Mouse (Mus musculus): ENCODE data around the gene Etv6.

DNA sequence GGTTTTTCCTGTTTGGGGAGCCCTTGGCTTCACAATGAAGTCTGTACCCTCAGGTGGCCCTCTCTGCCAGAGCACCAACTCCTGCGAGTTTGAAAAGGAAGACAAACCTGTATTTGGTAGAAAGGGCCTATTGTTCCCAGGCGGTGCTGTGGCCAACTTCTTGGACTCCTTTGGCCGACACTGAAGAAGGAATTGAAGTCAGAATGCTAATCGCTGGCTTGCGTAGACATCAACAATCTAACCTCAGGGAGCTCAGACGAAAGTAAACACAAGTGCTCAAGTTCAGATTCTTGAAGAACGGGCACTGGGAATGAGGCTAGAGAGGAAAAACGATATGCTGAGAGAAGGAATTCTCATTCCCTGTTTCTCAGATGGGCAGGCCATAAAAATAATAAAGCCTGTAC, 55.9 kb downstream of the Etv6 start:
- TF ChIP-seq CTCF (IDR thresholded peaks at IDR 0.05) (no peak), EP300 (IDR thresholded peaks at IDR 0.05; ENCODE audit: insufficient read depth, low read depth, low read length) (no peak), POLR2A (IDR thresholded peaks at IDR 0.05; ENCODE audit: insufficient read depth, low read depth, low read length) (no peak)

Data from heart, adult 2 months (tissue).